In the genomic region with DNA sequence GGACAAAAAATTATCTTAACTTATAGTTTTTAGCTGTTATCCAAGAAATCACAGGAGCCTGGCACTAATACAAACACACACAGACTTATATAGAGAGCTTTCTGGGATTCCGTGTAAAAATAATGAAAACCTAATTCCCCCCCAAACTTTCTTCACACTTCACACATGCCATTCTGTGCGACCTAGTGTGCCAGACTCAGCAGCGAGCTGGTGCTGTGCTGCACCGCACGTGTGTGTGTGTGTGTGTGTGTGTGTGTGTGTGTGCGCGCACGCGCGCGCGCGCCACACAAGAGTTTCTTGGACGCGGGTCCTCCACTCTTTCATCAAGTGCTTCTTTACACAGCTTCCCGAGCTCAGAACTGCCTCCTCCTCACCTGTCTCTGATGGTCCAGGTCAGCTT, we compare ENCODE assay signal across 27 mouse cellular contexts.
"Had no signal": no experiment of that assay in that cellular context is flagged by ENCODE, and none has a peak within 500 bp of the region (broad histone marks: within the 10 kb centered on the region; RNA-seq: fewer than 3 reads in every experiment).

No protein-coding gene starts in this region.

- H3K4me1 ChIP-seq: hindbrain, embryonic 15.5 days; kidney, embryonic 15.5 days; limb, embryonic 13.5 days; limb, embryonic 15.5 days; liver, embryonic 12.5 days had no signal

- DNase-seq: gastrocnemius, postnatal 14 days; gastrocnemius, postnatal 36 days; heart, adult 11 months; heart, adult 2 months; heart, postnatal 14 days; heart, postnatal 36 days; kidney, adult 11 months; kidney, adult 2 months; kidney, adult 9 months; kidney, postnatal 14 days; kidney, postnatal 36 days; layer of hippocampus, postnatal 36 days; left cerebral cortex, postnatal 4 days; lung, adult 18-20 months had no signal

- H3K9ac ChIP-seq: heart, embryonic 13.5 days; heart, embryonic 15.5 days; hindbrain, embryonic 13.5 days; hindbrain, embryonic 15.5 days; kidney, embryonic 15.5 days; limb, embryonic 13.5 days; limb, embryonic 15.5 days; liver, embryonic 12.5 days; liver, embryonic 14.5 days had no signal

- H3K27ac ChIP-seq: heart, adult 2 months; heart, embryonic 13.5 days; heart, embryonic 15.5 days; hindbrain, embryonic 13.5 days; hindbrain, embryonic 15.5 days; hindbrain, postnatal 0 days; kidney, embryonic 15.5 days; kidney, postnatal 0 days; limb, embryonic 13.5 days; limb, embryonic 15.5 days; liver, embryonic 12.5 days; liver, embryonic 14.5 days had no signal

- H3K36me3 ChIP-seq: hindbrain, embryonic 13.5 days; hindbrain, embryonic 15.5 days; limb, embryonic 13.5 days; limb, embryonic 15.5 days had no signal

- H3K27me3 ChIP-seq: heart, embryonic 13.5 days; heart, embryonic 15.5 days; hindbrain, embryonic 13.5 days; hindbrain, embryonic 15.5 days; kidney, embryonic 15.5 days; limb, embryonic 13.5 days; limb, embryonic 15.5 days; liver, embryonic 12.5 days had no signal

- H3K4me2 ChIP-seq: heart, embryonic 11.5 days; heart, embryonic 13.5 days; heart, embryonic 15.5 days; hindbrain, embryonic 13.5 days; hindbrain, embryonic 15.5 days; kidney, embryonic 15.5 days; limb, embryonic 13.5 days; limb, embryonic 15.5 days; liver, embryonic 12.5 days had no signal

- H3K9me3 ChIP-seq: heart, embryonic 13.5 days; heart, embryonic 15.5 days; hindbrain, embryonic 13.5 days; hindbrain, embryonic 15.5 days; kidney, embryonic 15.5 days; limb, embryonic 13.5 days; limb, embryonic 15.5 days; liver, embryonic 12.5 days had no signal

- ATAC-seq: hindbrain, postnatal 0 days; intestine, embryonic 16.5 days; liver, embryonic 12.5 days had no signal

- H3K4me3 ChIP-seq: heart, adult 2 months; heart, embryonic 13.5 days; heart, embryonic 15.5 days; hindbrain, embryonic 13.5 days; hindbrain, embryonic 15.5 days; kidney, embryonic 15.5 days; limb, embryonic 13.5 days; limb, embryonic 15.5 days; liver, embryonic 12.5 days had no signal
